Mouse (Mus musculus): ENCODE measurements around the gene Gjb3. TPM values are rescaled to one million over a fixed set of nuclear protein-coding genes. Genes with fewer than 3 reads are reported as not detected.

Gjb3 gene
- polyA plus RNA-seq, 1 experiment from 2014 or later: not detected

DNA sequence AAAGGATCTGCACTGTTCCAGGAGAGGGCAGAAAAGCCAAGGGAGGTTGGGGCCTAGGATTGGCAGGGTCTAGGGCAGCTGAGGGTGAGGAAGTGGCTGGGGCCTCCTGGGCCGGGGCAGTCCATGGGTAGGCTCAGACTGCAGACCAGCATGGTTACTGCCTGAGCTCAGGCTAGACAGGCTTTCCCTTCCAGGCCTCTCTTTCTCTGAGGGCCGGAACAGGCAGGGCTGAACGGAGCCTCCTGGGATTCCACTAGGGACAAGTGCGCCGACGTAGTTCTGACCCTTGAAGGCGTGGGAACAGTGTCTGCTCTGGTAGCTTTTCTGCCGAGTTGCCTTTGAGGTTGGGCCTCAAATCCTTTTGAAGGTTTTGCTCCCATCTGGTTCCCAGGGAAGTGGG lies 14.9 kb downstream of the Gjb3 start:
- no peaks in the 10 kb centered on the region for H3K9me3 ChIP-seq
- 78% methylated on average over 8 of the region's 8 CpGs for WGBS
- H3K27ac ChIP-seq (replicated peaks): no peak overlapping the region
- no peak overlapping the region for H3K4me2 ChIP-seq
- H3K27me3 ChIP-seq (replicated peaks): peaks cover 53% of the 10 kb centered on the region
- no peak overlapping the region for H3K4me3 ChIP-seq
- no peak overlapping the region for H3K9ac ChIP-seq
- ATAC-seq (ENCODE audit: extremely low read depth, insufficient number of reproducible peaks, low FRiP score, low TSS enrichment): no peak
- peaks cover 11% of the 10 kb centered on the region for H3K4me1 ChIP-seq
- H3K36me3 ChIP-seq: no peaks in the 10 kb centered on the region

- Histone ChIP-seq H3K27ac (replicated peaks) (no peak overlapping the region), H3K9ac (peak overlapping the region; percentile 76), H3K4me1 (peaks cover 11% of the 10 kb centered on the region), H3K4me2 (peak overlapping the region; percentile 81), H3K9me3 (no peaks in the 10 kb centered on the region), H3K4me3 (peak overlapping the region; percentile 59), H3K27me3 (replicated peaks) (peaks cover 58% of the 10 kb centered on the region), H3K36me3 (no peaks in the 10 kb centered on the region)
- 40% methylated on average over 9 of the region's 9 CpGs for WGBS
- no peak for ATAC-seq (ENCODE audit: extremely low read depth, insufficient number of reproducible peaks, low FRiP score, low TSS enrichment)
These were observed 16.1 kb downstream of the Gjb3 start for GRCm38 (mm10) chr4:127314585-127314984.

- H3K4me2 ChIP-seq: peak within 1 kb of the TSS; percentile 81
- no peak within 1 kb of the TSS for H3K27ac ChIP-seq (replicated peaks)
- peaks cover 58% of the 10 kb centered on the region for H3K27me3 ChIP-seq (replicated peaks)
- H3K4me1 ChIP-seq: peaks cover 11% of the 10 kb centered on the region
- under 1% methylated on average over 25 of the region's 25 CpGs for WGBS
- no peak; the same call in 1 of the 2 replicates for ATAC-seq (ENCODE audit: extremely low read depth, insufficient number of reproducible peaks, low FRiP score, low TSS enrichment)
- no peaks in the 10 kb centered on the region for H3K9me3 ChIP-seq
- peak within 1 kb of the TSS; percentile 76 for H3K9ac ChIP-seq
- H3K4me3 ChIP-seq: peak within 1 kb of the TSS; percentile 59
- no peaks in the 10 kb centered on the region for H3K36me3 ChIP-seq
These were observed 16.8 kb downstream of the Gjb3 start, which contains the start of gene Gja4 for GRCm38 (mm10) chr4:127313861-127314260. Gja4 (minus strand) TSS chr4:127314039.

GRCm38 (mm10) chr4:127312349-127312748 lies 18.3 kb downstream of the Gjb3 start:
- no peaks in the 10 kb centered on the region for H3K36me3 ChIP-seq
- peak overlapping the region; percentile 76 for H3K9ac ChIP-seq
- H3K4me2 ChIP-seq: peak overlapping the region; percentile 81
- H3K4me1 ChIP-seq: peaks cover 11% of the 10 kb centered on the region
- peak overlapping the region; percentile 59 for H3K4me3 ChIP-seq
- H3K9me3 ChIP-seq: no peaks in the 10 kb centered on the region
- no peak overlapping the region for H3K27ac ChIP-seq (replicated peaks)
- peaks cover 52% of the 10 kb centered on the region for H3K27me3 ChIP-seq (replicated peaks)
- 54% methylated on average over 24 of the region's 24 CpGs for WGBS
- no peak for ATAC-seq (ENCODE audit: extremely low read depth, insufficient number of reproducible peaks, low FRiP score, low TSS enrichment)

- Histone ChIP-seq H3K9me3 (no peaks in the 10 kb centered on the region), H3K36me3 (no peaks in the 10 kb centered on the region), H3K9ac (peak overlapping the region; percentile 76), H3K27ac (replicated peaks) (no peak overlapping the region), H3K27me3 (replicated peaks) (peaks cover 52% of the 10 kb centered on the region), H3K4me1 (peaks cover 11% of the 10 kb centered on the region), H3K4me2 (peak overlapping the region; percentile 81), H3K4me3 (peak overlapping the region; percentile 59)
- ATAC-seq (ENCODE audit: extremely low read depth, insufficient number of reproducible peaks, low FRiP score, low TSS enrichment): no peak
- 44% methylated on average over 9 of the region's 9 CpGs for WGBS
These were observed 19.1 kb downstream of the Gjb3 start for GRCm38 (mm10) chr4:127311561-127311960.

- Histone ChIP-seq H3K9ac (no peak overlapping the region), H3K4me2 (no peak overlapping the region), H3K36me3 (no peaks in the 10 kb centered on the region), H3K4me1 (no peaks in the 10 kb centered on the region), H3K9me3 (no peaks in the 10 kb centered on the region), H3K4me3 (no peak overlapping the region), H3K27ac (replicated peaks) (no peak overlapping the region), H3K27me3 (replicated peaks) (peaks cover 17% of the 10 kb centered on the region)
- 45% methylated on average over 2 of the region's 2 CpGs for whole genome bisulfite sequencing
- no peak for ATAC-seq (ENCODE audit: extremely low read depth, insufficient number of reproducible peaks, low FRiP score, low TSS enrichment)
These were observed 23.7 kb downstream of the Gjb3 start for GRCm38 (mm10) chr4:127306915-127307314.

- Histone ChIP-seq H3K27me3 (replicated peaks) (no peaks in the 10 kb centered on the region), H3K4me3 (no peak overlapping the region), H3K4me1 (no peaks in the 10 kb centered on the region), H3K4me2 (no peak overlapping the region), H3K9ac (no peak overlapping the region), H3K27ac (replicated peaks) (no peak overlapping the region), H3K9me3 (no peaks in the 10 kb centered on the region), H3K36me3 (no peaks in the 10 kb centered on the region)
- no peak for ATAC-seq (ENCODE audit: extremely low read depth, insufficient number of reproducible peaks, low FRiP score, low TSS enrichment)
- 61% methylated on average over 3 of the region's 3 CpGs for WGBS
These were observed 26.8 kb downstream of the Gjb3 start for GRCm38 (mm10) chr4:127303796-127304195.

GRCm38 (mm10) chr4:127300503-127300902 lies 30.1 kb downstream of the Gjb3 start:
- Histone ChIP-seq H3K4me3 (no peak overlapping the region), H3K27ac (replicated peaks) (no peak overlapping the region), H3K27me3 (replicated peaks) (no peaks in the 10 kb centered on the region), H3K9ac (no peak overlapping the region), H3K9me3 (no peaks in the 10 kb centered on the region), H3K4me1 (no peaks in the 10 kb centered on the region), H3K36me3 (no peaks in the 10 kb centered on the region), H3K4me2 (no peak overlapping the region)
- ATAC-seq (ENCODE audit: extremely low read depth, insufficient number of reproducible peaks, low FRiP score, low TSS enrichment): no peak
- 45% methylated on average over 5 of the region's 5 CpGs for WGBS

DNA sequence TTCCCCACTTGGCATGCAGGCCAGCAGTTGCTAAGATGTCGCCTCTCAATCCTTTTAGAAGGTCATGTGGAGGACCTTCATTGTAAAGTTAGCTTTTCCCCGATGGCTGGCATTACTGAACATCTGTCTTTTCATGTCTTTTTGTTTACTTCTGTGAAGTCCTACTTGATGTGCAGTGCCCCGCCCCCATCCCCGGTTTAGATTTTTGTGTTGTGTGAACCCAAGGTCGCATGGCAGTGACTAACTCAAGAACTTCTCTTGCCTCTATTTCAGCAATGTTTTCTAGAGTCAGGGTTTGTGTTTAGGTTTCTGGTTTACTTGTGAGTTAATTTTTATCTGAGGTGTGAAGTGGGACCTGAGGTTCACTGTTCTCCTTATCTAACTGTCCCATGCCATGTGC lies 38.0 kb downstream of the Gjb3 start:
- WGBS: 75% methylated on average over 5 of the region's 5 CpGs
- H3K4me3 ChIP-seq: no peak overlapping the region
- no peak for ATAC-seq (ENCODE audit: extremely low read depth, insufficient number of reproducible peaks, low FRiP score, low TSS enrichment)

DNA sequence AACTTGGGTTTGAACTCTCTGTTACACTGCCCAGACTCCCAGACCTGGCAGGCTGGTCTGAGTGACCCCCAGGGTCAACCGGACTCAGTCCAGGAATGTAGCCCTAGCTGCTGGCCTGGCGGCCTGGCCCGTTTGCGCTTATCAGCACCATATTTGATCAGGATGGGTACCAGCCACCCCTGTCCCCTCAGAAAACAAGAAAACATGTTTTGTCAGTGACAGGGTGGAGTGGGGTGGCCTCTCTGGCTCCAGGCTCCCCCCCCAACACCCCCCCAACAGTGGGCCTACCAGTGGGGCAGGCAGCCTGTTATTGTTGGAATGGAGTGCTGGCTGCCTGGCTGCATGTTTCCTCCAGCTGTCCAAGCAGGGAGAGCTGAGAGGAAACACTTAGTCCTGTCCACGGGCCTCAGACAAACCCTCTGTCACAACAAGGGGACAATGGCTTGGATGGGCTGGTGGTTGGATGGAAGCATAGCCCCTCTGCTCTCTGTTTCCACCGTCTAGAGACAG lies 41.5 kb downstream of the Gjb3 start:
- Histone ChIP-seq H3K4me2 (no peak overlapping the region), H3K27ac (replicated peaks) (peak overlapping the region; percentile 58), H3K4me3 (no peak overlapping the region), H3K9me3 (no peaks in the 10 kb centered on the region), H3K36me3 (no peaks in the 10 kb centered on the region), H3K4me1 (peaks cover 19% of the 10 kb centered on the region), H3K27me3 (replicated peaks) (no peaks in the 10 kb centered on the region), H3K9ac (no peak overlapping the region)
- peak; percentile 69 for ATAC-seq (ENCODE audit: extremely low read depth, insufficient number of reproducible peaks, low FRiP score, low TSS enrichment)
- WGBS: 41% methylated on average over 6 of the region's 6 CpGs

More for the DNA sequence above, 38.0 kb downstream of the Gjb3 start:
- Histone ChIP-seq H3K4me1 (peaks cover 19% of the 10 kb centered on the region), H3K9me3 (no peaks in the 10 kb centered on the region), H3K27me3 (replicated peaks) (no peaks in the 10 kb centered on the region), H3K4me2 (no peak overlapping the region), H3K9ac (no peak overlapping the region), H3K36me3 (no peaks in the 10 kb centered on the region), H3K27ac (replicated peaks) (no peak overlapping the region)

- Histone ChIP-seq H3K27ac (replicated peaks) (no peak overlapping the region), H3K36me3 (no peaks in the 10 kb centered on the region), H3K9me3 (no peaks in the 10 kb centered on the region), H3K9ac (no peak overlapping the region), H3K4me3 (no peak overlapping the region), H3K4me1 (peaks cover 19% of the 10 kb centered on the region), H3K4me2 (no peak overlapping the region), H3K27me3 (replicated peaks) (no peaks in the 10 kb centered on the region)
- ATAC-seq (ENCODE audit: extremely low read depth, insufficient number of reproducible peaks, low FRiP score, low TSS enrichment): no peak
- 48% methylated on average over 4 of the region's 4 CpGs for WGBS
These were observed 43.7 kb downstream of the Gjb3 start for GRCm38 (mm10) chr4:127286907-127287306.

- Histone ChIP-seq H3K36me3 (no peaks in the 10 kb centered on the region), H3K27ac (replicated peaks) (no peak overlapping the region), H3K9ac (no peak overlapping the region), H3K4me1 (no peaks in the 10 kb centered on the region; the same call in none of the 2 replicates), H3K9me3 (no peaks in the 10 kb centered on the region), H3K4me2 (no peak overlapping the region), H3K27me3 (replicated peaks) (peaks cover 6% of the 10 kb centered on the region), H3K4me3 (no peak overlapping the region)
- WGBS: 70% methylated on average over 9 of the region's 9 CpGs
- ATAC-seq (ENCODE audit: extremely low read depth, insufficient number of reproducible peaks, low FRiP score, low TSS enrichment): no peak
These were observed 51.4 kb downstream of the Gjb3 start for GRCm38 (mm10) chr4:127279241-127279640.
